Mouse (Mus musculus) hindbrain, embryonic 10.5 days (tissue): ENCODE data around the gene Foxn3. TPM values are rescaled to one million over a fixed set of nuclear protein-coding genes. Genes with fewer than 3 reads are reported as not detected.

Experiments used
- DNase-seq: peaks from one replicate; pipeline ENCODE4 v3.0.0-alpha.2; 2017; ENCODE audit warnings: low spot score
- H3K27ac ChIP-seq: fragments of 300-500 bp; sonication (generic); 2 replicates; pipeline ENCODE4 v1.5.1; 2016; ENCODE audit warnings: mild to moderate bottlenecking, moderate library complexity
- H3K27me3 ChIP-seq: fragments of 300-500 bp; sonication (generic); 2 replicates; pipeline ENCODE4 v1.6.1; 2016; ENCODE audit warnings: mild to moderate bottlenecking; ENCODE audit not compliant: poor library complexity, insufficient read depth, severe bottlenecking
- H3K36me3 ChIP-seq: fragments of 300-500 bp; sonication (generic); 2 replicates; pipeline ENCODE4 v1.6.1; 2016; ENCODE audit warnings: mild to moderate bottlenecking, moderate library complexity
- H3K4me1 ChIP-seq: fragments of 300-500 bp; sonication (generic); replicated peaks from 2 replicates; pipeline ENCODE4 v1.6.1; 2016; ENCODE audit warnings: mild to moderate bottlenecking
- H3K4me3 ChIP-seq: fragments of 300-500 bp; sonication (generic); 2 replicates; pipeline ENCODE4 v1.5.1; 2016; ENCODE audit warnings: mild to moderate bottlenecking, moderate library complexity
- H3K9me3 ChIP-seq: fragments of 300-500 bp; sonication (generic); 2 replicates; pipeline ENCODE4 v1.6.1; 2016; ENCODE audit warnings: mild to moderate bottlenecking, moderate library complexity
- WGBS: fragments of 180-500 bp; shearing (Covaris S2); methylation state at CpG from one replicate; pipeline ENCODE4 v1.1.7; 2016; 5-methylcytosine and 5-hydroxymethylcytosine counted together
- polyA plus RNA-seq: library from polyadenylated mRNA; unstranded; fragments of >200 nt; fragmentation: Nextera tagmentation; extraction: Ambion mirVana; gene quantifications from 2 replicates; pipeline ENCODE4 v1.2.1, GENCODE M21; 2016

Foxn3 gene
- polyA plus RNA-seq, 1 experiment from 2014 or later = 56.3 TPM

DNA sequence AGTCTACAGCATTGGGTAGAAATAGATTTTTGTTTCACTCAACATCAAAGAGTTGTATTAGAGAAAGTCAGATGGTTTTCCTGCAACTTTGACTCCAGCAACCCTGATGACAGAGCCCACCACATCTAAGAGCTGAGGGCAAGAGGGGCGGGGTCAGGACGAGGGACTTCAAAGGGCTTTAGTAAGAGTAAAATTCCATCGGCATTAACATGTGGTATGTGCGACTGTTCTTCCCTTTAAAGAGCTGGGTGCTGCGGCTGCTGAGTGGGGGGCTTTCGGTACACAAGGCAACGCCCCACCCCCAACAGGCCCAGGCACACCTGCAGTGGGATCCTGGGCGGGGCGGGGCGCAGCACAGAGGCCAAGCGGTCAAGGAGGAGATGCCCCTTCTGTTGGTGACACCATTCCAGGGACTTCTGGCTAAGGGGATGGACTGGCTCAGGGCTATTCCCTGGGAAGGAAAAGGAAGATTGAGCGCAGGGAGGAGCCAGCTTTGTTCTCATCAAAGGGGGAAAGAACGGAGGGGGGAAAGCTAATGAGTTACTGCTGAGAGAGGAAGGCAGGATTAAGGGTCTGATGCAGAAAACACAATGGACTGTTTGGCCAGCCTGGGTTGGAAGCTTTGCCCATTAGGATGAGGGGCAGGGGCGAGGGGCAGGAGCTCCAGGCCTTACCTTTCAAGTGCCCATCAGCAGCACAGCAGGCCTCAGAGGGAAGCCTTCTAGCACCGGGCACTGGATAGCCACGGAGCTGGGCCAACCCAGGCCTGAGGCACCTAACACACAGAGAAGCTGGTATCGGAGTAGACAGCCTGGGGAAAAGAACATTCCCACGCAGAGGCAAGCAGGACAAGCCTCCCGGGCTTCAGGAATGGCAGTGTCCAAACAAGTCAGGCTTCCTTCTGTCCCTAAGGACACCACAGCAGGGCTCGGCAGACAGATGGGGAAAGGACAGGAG is 233.8 kb downstream of the Foxn3 start:
- Histone ChIP-seq H3K4me1 (peaks cover 78% of the 10 kb centered on the region), H3K27me3 (no peaks in the 10 kb centered on the region), H3K27ac (peak overlapping the region; percentile 85), H3K9me3 (no peaks in the 10 kb centered on the region), H3K36me3 (peaks cover 11% of the 10 kb centered on the region; the same call in 1 of the 2 replicates), H3K4me3 (peak overlapping the region; percentile 16)
- WGBS = 5% methylated on average over 20 of the region's 20 CpGs
- peak; percentile 43 for DNase-seq

DNA sequence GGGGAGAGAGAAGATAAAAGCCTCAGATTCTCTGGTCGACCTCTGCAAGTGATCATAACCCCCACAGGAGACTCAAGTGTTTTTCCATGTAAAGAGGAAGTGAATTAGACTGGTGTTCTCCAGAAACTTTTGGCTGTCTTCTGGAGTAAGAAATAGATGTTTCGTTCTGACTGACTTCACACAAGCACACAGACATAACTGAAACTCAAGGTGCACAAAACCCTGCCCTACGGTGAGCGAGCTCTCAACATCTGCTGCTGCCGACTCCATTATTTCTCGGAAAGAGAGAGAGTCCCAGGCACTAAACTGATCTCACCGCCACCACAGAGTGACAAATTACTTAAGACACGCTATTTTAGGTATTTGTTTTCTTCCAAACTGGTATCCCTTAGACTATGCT is 237.2 kb downstream of the Foxn3 start:
- no peak overlapping the region for H3K4me3 ChIP-seq
- no peaks in the 10 kb centered on the region for H3K27me3 ChIP-seq
- H3K27ac ChIP-seq = no peak overlapping the region
- no peaks in the 10 kb centered on the region for H3K36me3 ChIP-seq
- DNase-seq = no peak
- 67% methylated on average over 8 of the region's 8 CpGs for WGBS
- H3K4me1 ChIP-seq = peaks cover 56% of the 10 kb centered on the region
- H3K9me3 ChIP-seq = no peaks in the 10 kb centered on the region

GRCm38 (mm10) chr12:99321633-99322431 is 241.6 kb downstream of the Foxn3 start:
- Histone ChIP-seq H3K27ac (no peak overlapping the region), H3K4me1 (peaks cover 31% of the 10 kb centered on the region), H3K36me3 (peaks cover 16% of the 10 kb centered on the region), H3K27me3 (no peaks in the 10 kb centered on the region), H3K4me3 (no peak overlapping the region), H3K9me3 (0 out of 2 replicates have a peak, but pooled peaks cover 3% of the 10 kb centered on the region)
- WGBS = 89% methylated on average over 12 of the region's 12 CpGs
- no peak for DNase-seq

DNA sequence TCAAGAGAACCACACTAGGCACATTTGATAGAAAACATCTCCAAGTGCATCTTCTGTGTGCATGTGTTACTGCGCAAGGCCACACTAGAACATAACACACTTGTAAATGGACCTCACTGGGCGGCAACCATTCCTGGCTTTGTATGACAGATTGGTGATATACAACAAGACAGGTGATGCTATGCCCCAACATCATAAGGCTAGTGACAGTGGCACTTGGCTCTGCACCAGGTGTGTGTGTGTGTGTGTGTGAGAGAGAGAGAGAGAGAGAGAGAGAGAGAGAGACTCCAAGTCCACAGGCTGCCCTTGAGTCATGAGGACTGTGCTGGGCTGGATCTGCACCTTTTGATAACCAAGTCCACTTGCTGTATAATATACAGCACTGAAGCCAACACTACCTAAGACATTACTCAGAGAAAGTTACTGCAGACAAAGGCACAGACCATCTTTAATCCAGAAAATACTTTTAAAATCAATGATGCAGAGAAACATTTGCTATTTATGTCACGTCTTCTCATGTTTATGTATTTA is 242.4 kb downstream of the Foxn3 start:
- H3K4me3 ChIP-seq = no peak overlapping the region
- peaks cover 24% of the 10 kb centered on the region for H3K36me3 ChIP-seq
- H3K27me3 ChIP-seq = no peaks in the 10 kb centered on the region
- DNase-seq = no peak
- H3K9me3 ChIP-seq = 0 out of 2 replicates have a peak, but pooled peaks cover 7% of the 10 kb centered on the region
- H3K4me1 ChIP-seq = peaks cover 23% of the 10 kb centered on the region
- H3K27ac ChIP-seq = no peak overlapping the region
- WGBS = 93% methylated on average over 3 of the region's 3 CpGs

DNA sequence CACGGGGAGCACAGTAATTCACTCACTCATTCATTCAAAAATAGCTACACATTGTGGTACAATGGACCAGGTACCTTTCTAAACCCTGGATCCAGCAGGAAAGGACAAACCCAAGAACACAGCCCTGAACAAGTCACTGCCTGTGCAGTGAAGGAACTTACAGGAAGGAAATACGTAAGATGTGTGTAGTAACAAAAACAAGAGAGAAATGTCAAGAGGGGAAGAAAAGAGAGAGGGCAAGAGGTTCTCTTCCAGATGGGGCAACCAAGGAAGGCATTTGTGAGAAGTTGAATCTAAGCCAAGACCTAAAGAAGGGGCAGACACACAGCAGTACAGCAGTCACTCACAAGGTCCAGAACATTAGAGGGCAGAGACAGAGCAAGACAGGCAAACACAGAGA is 243.5 kb downstream of the Foxn3 start:
- 80% methylated on average over 2 of the region's 2 CpGs for WGBS
- Histone ChIP-seq H3K27me3 (no peaks in the 10 kb centered on the region), H3K36me3 (peaks cover 27% of the 10 kb centered on the region), H3K4me1 (peaks cover 16% of the 10 kb centered on the region), H3K27ac (no peak overlapping the region), H3K4me3 (no peak overlapping the region), H3K9me3 (0 out of 2 replicates have a peak, but pooled peaks cover 7% of the 10 kb centered on the region)
- DNase-seq = no peak

DNA sequence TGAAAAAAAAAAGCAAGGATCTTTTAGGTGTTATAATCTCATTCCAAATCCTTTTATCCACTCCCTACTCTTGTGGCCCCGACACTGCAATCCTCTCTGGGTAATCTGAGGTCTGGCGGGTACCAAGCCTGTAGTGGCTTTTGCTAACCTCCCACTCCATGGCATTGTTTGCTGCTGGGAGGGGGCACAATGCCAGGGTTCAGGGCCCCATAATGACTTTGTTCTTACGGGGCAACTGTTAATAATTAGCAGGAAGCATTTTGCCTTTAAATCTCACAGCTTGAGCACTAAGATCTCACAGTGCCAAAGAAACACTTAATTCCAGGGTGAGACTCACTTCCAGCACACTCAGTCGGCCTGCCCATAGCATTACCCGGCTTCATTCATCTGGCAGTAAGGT is 244.2 kb downstream of the Foxn3 start:
- H3K4me3 ChIP-seq = no peak overlapping the region
- H3K27me3 ChIP-seq = no peaks in the 10 kb centered on the region
- H3K9me3 ChIP-seq = 0 out of 2 replicates have a peak, but pooled peaks cover 7% of the 10 kb centered on the region
- peaks cover 16% of the 10 kb centered on the region for H3K4me1 ChIP-seq
- no peak for DNase-seq
- WGBS = 65% methylated on average over 5 of the region's 5 CpGs
- peaks cover 27% of the 10 kb centered on the region for H3K36me3 ChIP-seq
- H3K27ac ChIP-seq = no peak overlapping the region

DNA sequence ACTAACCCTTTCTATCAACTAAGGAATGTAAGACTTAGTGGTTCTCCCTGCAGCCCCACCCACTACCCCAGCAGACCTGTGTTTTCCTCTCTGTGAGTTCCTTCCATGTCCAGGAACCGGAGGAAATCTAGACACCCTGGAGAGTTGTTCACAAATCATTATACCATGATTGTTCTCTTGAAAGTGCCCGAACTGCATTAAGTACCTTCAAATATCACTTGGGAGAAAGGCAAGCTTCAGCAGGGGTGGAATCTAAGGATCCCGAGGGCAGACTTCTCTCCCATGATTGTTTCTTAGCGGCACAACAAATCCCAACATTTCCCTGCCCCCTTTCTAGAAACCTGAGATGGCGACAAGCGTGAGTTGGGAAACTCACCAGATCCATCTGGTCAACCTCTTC is 247.5 kb downstream of the Foxn3 start:
- H3K9me3 ChIP-seq = 0 out of 2 replicates have a peak, but pooled peaks cover 7% of the 10 kb centered on the region
- WGBS = 93% methylated on average over 6 of the region's 6 CpGs
- H3K4me3 ChIP-seq = no peak overlapping the region
- no peaks in the 10 kb centered on the region for H3K27me3 ChIP-seq
- H3K4me1 ChIP-seq = peaks cover 18% of the 10 kb centered on the region; the same call in 1 of the 2 replicates
- no peak for DNase-seq
- H3K27ac ChIP-seq = no peak overlapping the region
- peaks cover 27% of the 10 kb centered on the region for H3K36me3 ChIP-seq

GRCm38 (mm10) chr12:99314817-99315216 is 248.6 kb downstream of the Foxn3 start:
- Histone ChIP-seq H3K4me3 (no peak overlapping the region), H3K27me3 (no peaks in the 10 kb centered on the region), H3K27ac (no peak overlapping the region), H3K9me3 (0 out of 2 replicates have a peak, but pooled peaks cover 7% of the 10 kb centered on the region), H3K4me1 (peaks cover 25% of the 10 kb centered on the region), H3K36me3 (peaks cover 27% of the 10 kb centered on the region)
- DNase-seq = no peak
- 84% methylated on average over 5 of the region's 5 CpGs for WGBS

DNA sequence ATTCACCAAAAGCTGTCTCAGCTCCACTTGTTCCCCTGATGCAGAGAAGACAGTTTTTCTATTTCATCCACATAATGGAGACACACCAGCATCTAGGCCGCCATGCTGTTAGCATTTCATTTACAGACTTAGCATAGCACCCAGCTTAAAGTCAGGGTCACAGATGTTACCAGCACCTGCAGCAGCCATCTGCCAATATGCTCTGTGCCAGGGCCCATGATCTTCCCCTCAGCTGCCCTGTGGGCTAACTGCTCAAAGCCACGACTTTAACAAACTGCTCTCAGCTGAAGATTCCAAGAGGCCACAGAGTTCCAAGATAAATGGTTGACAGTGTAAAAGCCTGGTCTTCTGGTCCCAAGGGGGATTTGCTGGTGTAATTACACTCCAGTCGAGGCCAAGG is 252.1 kb downstream of the Foxn3 start:
- H3K9me3 ChIP-seq = 0 out of 2 replicates have a peak, but pooled peaks cover under 1% of the 10 kb centered on the region
- H3K36me3 ChIP-seq = peaks cover 5% of the 10 kb centered on the region
- no peaks in the 10 kb centered on the region for H3K27me3 ChIP-seq
- 72% methylated on average over 3 of the region's 3 CpGs for WGBS
- H3K27ac ChIP-seq = no peak overlapping the region
- peaks cover 53% of the 10 kb centered on the region for H3K4me1 ChIP-seq
- DNase-seq = no peak
- H3K4me3 ChIP-seq = no peak overlapping the region

- 86% methylated on average over 5 of the region's 5 CpGs for WGBS
- H3K27me3 ChIP-seq = no peaks in the 10 kb centered on the region
- no peaks in the 10 kb centered on the region for H3K36me3 ChIP-seq
- no peak for DNase-seq
- peak overlapping the region; percentile 45; the same call in 1 of the 2 replicates for H3K27ac ChIP-seq
- no peak overlapping the region for H3K4me3 ChIP-seq
- H3K4me1 ChIP-seq = peaks cover 64% of the 10 kb centered on the region
- H3K9me3 ChIP-seq = no peaks in the 10 kb centered on the region
These were observed 253.4 kb downstream of the Foxn3 start for GRCm38 (mm10) chr12:99309937-99310336.

GRCm38 (mm10) chr12:99308541-99309089 is 254.8 kb downstream of the Foxn3 start:
- Histone ChIP-seq H3K36me3 (no peaks in the 10 kb centered on the region), H3K9me3 (no peaks in the 10 kb centered on the region), H3K4me1 (peaks cover 76% of the 10 kb centered on the region), H3K4me3 (no peak overlapping the region), H3K27me3 (no peaks in the 10 kb centered on the region), H3K27ac (peak overlapping the region; percentile 23)
- no peak for DNase-seq
- WGBS = 73% methylated on average over 11 of the region's 11 CpGs

DNA sequence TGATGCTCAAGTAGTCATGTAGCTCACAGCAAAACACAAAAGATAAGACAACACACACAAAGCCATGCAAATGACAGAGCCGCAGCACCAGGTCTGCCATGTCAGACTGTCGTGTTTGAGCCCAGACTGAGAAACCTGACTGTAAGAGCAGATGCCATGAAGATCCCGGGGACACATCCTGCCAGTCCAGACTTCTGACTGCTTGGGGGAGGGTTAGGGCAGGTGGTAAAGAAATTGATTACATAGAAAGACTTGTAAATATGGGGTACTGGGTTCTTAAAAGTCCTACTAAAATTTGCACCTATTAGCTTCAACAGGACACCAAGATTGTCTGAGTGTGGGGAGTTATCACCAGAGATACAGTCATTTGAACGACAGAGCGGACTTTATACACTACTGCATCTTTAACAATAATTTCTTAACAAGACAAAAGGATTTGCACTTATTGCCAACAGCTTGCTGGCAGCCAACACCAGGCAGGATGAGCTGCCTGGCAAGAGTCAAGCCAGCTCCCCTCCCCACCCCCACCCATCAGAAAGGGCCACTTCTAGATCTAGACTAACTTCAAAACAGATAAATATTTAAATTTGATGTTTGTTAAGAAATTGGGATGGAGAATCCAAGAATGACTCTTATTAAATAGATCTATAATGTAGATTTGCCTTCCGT is 256.7 kb downstream of the Foxn3 start:
- Histone ChIP-seq H3K9me3 (no peaks in the 10 kb centered on the region), H3K4me1 (peaks cover 83% of the 10 kb centered on the region), H3K36me3 (no peaks in the 10 kb centered on the region), H3K27ac (peak overlapping the region; percentile 80), H3K4me3 (no peak overlapping the region), H3K27me3 (no peaks in the 10 kb centered on the region)
- 61% methylated on average over 6 of the region's 6 CpGs for WGBS
- DNase-seq = no peak
